Mouse (Mus musculus) mammary gland, adult 2 months (tissue): Measurements from ENCODE around the gene Mrgpra2b. TPM values are rescaled to one million over a fixed set of nuclear protein-coding genes. Genes with fewer than 3 reads are reported as not detected.

Experiments
- polyA plus RNA-seq: library from polyadenylated mRNA; depleted of rRNA; stranded (reverse); fragments of >200 nt; gene quantifications from 2 replicates; pipeline ENCODE4 v1.2.3, GENCODE M21; 2012; ENCODE audit warnings: low replicate concordance; rRNA removed

The Mrgpra2b gene
- 0.24 and 0.35 TPM in 2 replicates for polyA plus RNA-seq

GRCm38 (mm10) chr7:47528762-47529161 lies at the start of gene Mrgpra2b:
Mrgpra2b (minus strand) TSS chr7:47528862.

GRCm38 (mm10) chr7:47452015-47452414 lies 76.6 kb downstream of the Mrgpra2b start, which contains the start of gene Mrgpra2a:
Mrgpra2a (minus strand) TSS chr7:47452139.

Other genes with a start within 250 kb of the Mrgpra2b start
- gene Mrgpra1, start 174.6 kb downstream of the Mrgpra2b start, polyA plus RNA-seq: not detected in 2 replicates
- not detected in 2 replicates for gene Mrgpra2a, start 76.7 kb downstream of the Mrgpra2b start, polyA plus RNA-seq
- not detected in 2 replicates for gene Mrgpra3, start 72.5 kb upstream of the Mrgpra2b start, polyA plus RNA-seq